Mouse (Mus musculus): Measurements from ENCODE around the gene Tmem18. TPM values are rescaled to one million over a fixed set of nuclear protein-coding genes. Genes with fewer than 3 reads are reported as not detected.

Tmem18 gene
- polyA plus RNA-seq, 1 experiment: 35.1 TPM

- Histone ChIP-seq H3K4me3 (replicated peaks; ENCODE audit: insufficient read depth, low read depth, low read length) (no peak overlapping the region), H3K4me1 (ENCODE audit: control insufficient read depth, insufficient read depth, low read length) (no peaks in the 10 kb centered on the region), H3K27me3 (ENCODE audit: control insufficient read depth, insufficient read depth, low read length) (no peaks in the 10 kb centered on the region), H3K27ac (ENCODE audit: insufficient read depth, low read length) (no peak overlapping the region)
- TF ChIP-seq CTCF (IDR thresholded peaks at IDR 0.05; ENCODE audit: borderline replicate concordance, insufficient read depth, low read depth, low read length): no peak
- no peak for TF ChIP-seq POLR2A (IDR thresholded peaks at IDR 0.05; ENCODE audit: borderline replicate concordance, insufficient read depth, low read length)
- no peak for DNase-seq
- WGBS: 91% methylated on average over 6 of the region's 6 CpGs
Observed at GRCm38 (mm10) chr12:30605941-30606340, 21.7 kb downstream of the Tmem18 start.

- H3K4me3 ChIP-seq (replicated peaks; ENCODE audit: insufficient read depth, low read depth, low read length): no peak overlapping the region
- no peak for TF ChIP-seq POLR2A (IDR thresholded peaks at IDR 0.05; ENCODE audit: borderline replicate concordance, insufficient read depth, low read length)
- H3K4me1 ChIP-seq (ENCODE audit: control insufficient read depth, insufficient read depth, low read length): no peaks in the 10 kb centered on the region
- WGBS: 85% methylated on average over 8 of the region's 8 CpGs
- DNase-seq: no peak
- H3K27me3 ChIP-seq (ENCODE audit: control insufficient read depth, insufficient read depth, low read length): no peaks in the 10 kb centered on the region
- no peak overlapping the region for H3K27ac ChIP-seq (ENCODE audit: insufficient read depth, low read length)
Observed at GRCm38 (mm10) chr12:30606743-30607142, 22.5 kb downstream of the Tmem18 start.

- H3K27me3 ChIP-seq (ENCODE audit: control insufficient read depth, insufficient read depth, low read length): no peaks in the 10 kb centered on the region
- no peak overlapping the region for H3K4me3 ChIP-seq (replicated peaks; ENCODE audit: insufficient read depth, low read depth, low read length)
- DNase-seq: no peak
- TF ChIP-seq CTCF (IDR thresholded peaks at IDR 0.05; ENCODE audit: borderline replicate concordance, insufficient read depth, low read depth, low read length): no peak
- no peak for TF ChIP-seq POLR2A (IDR thresholded peaks at IDR 0.05; ENCODE audit: borderline replicate concordance, insufficient read depth, low read length)
- no peak overlapping the region for H3K27ac ChIP-seq (ENCODE audit: insufficient read depth, low read length)
- H3K4me1 ChIP-seq (ENCODE audit: control insufficient read depth, insufficient read depth, low read length): no peaks in the 10 kb centered on the region
- 23% methylated on average over 8 of the region's 8 CpGs for WGBS
Observed at GRCm38 (mm10) chr12:30618425-30618824, 34.2 kb downstream of the Tmem18 start.

- no peak for DNase-seq
- no peaks in the 10 kb centered on the region for H3K4me1 ChIP-seq (ENCODE audit: control insufficient read depth, insufficient read depth, low read length)
- H3K27me3 ChIP-seq (ENCODE audit: control insufficient read depth, insufficient read depth, low read length): no peaks in the 10 kb centered on the region
- no peak overlapping the region for H3K27ac ChIP-seq (ENCODE audit: insufficient read depth, low read length)
- H3K4me3 ChIP-seq (replicated peaks; ENCODE audit: insufficient read depth, low read depth, low read length): no peak overlapping the region
- WGBS: 75% methylated on average over 5 of the region's 5 CpGs
- no peak for TF ChIP-seq POLR2A (IDR thresholded peaks at IDR 0.05; ENCODE audit: borderline replicate concordance, insufficient read depth, low read length)
- TF ChIP-seq CTCF (IDR thresholded peaks at IDR 0.05; ENCODE audit: borderline replicate concordance, insufficient read depth, low read depth, low read length): no peak
Observed at GRCm38 (mm10) chr12:30628466-30628865, 44.2 kb downstream of the Tmem18 start.

- H3K4me1 ChIP-seq (ENCODE audit: control insufficient read depth, insufficient read depth, low read length): no peaks in the 10 kb centered on the region
- no peak for DNase-seq
- H3K4me3 ChIP-seq (replicated peaks; ENCODE audit: insufficient read depth, low read depth, low read length): no peak overlapping the region
- no peak overlapping the region for H3K27ac ChIP-seq (ENCODE audit: insufficient read depth, low read length)
- H3K27me3 ChIP-seq (ENCODE audit: control insufficient read depth, insufficient read depth, low read length): no peaks in the 10 kb centered on the region
- TF ChIP-seq CTCF (IDR thresholded peaks at IDR 0.05; ENCODE audit: borderline replicate concordance, insufficient read depth, low read depth, low read length): no peak
- no peak for TF ChIP-seq POLR2A (IDR thresholded peaks at IDR 0.05; ENCODE audit: borderline replicate concordance, insufficient read depth, low read length)
Observed at GRCm38 (mm10) chr12:30634534-30634933, 50.3 kb downstream of the Tmem18 start.

Other genes starting within 250 kb of the Tmem18 start
- 1.00 and 1.2 TPM in 2 replicates for gene Sntg2, start 211.1 kb upstream of the Tmem18 start, polyA plus RNA-seq (2012; rRNA removed)

Data from cerebellum, adult 2 months (tissue).